Mouse (Mus musculus) lung, embryonic 15.5 days (tissue): Measurements from ENCODE around the gene Ttc28. TPM values are rescaled to one million over a fixed set of nuclear protein-coding genes. Genes with fewer than 3 reads are reported as not detected.
A peak's percentile ranks its signal among the peaks of the same experiment; 100 is the strongest.

Source experiments
- ATAC-seq: fragments of 200-750 bp; cut with Nextera tagmentation; 2 replicates; pipeline ENCODE4 v1.8.0; 2017; ENCODE audit warnings: moderate number of reproducible peaks, borderline replicate concordance; ENCODE audit not compliant: low FRiP score, low TSS enrichment; ENCODE audit errors: extremely low read depth
- H3K27ac ChIP-seq: fragments of 300-500 bp; sonication (generic); 2 replicates; pipeline ENCODE4 v1.5.1; 2015; ENCODE audit warnings: moderate library complexity, mild to moderate bottlenecking, inconsistent platforms
- H3K27me3 ChIP-seq: fragments of 300-500 bp; sonication (generic); 2 replicates; pipeline ENCODE4 v1.6.1; 2015; ENCODE audit warnings: inconsistent platforms
- H3K36me3 ChIP-seq: fragments of 300-500 bp; sonication (generic); 2 replicates; pipeline ENCODE4 v1.6.1; 2015; ENCODE audit warnings: inconsistent platforms
- H3K4me1 ChIP-seq: fragments of 300-500 bp; sonication (generic); 2 replicates; pipeline ENCODE4 v1.6.1; 2015; ENCODE audit warnings: inconsistent platforms
- H3K4me2 ChIP-seq: fragments of 300-500 bp; sonication (generic); 2 replicates; pipeline ENCODE4 v1.6.1; 2015; ENCODE audit warnings: inconsistent platforms, mild to moderate bottlenecking, moderate library complexity
- H3K4me3 ChIP-seq: fragments of 300-500 bp; sonication (generic); 2 replicates; pipeline ENCODE4 v1.5.1; 2015; ENCODE audit warnings: mild to moderate bottlenecking, inconsistent platforms
- H3K9ac ChIP-seq: fragments of 300-500 bp; sonication (generic); 2 replicates; pipeline ENCODE4 v1.6.1; 2015; ENCODE audit warnings: inconsistent platforms
- H3K9me3 ChIP-seq: fragments of 300-500 bp; sonication (generic); 2 replicates; pipeline ENCODE4 v1.6.1; 2016; ENCODE audit warnings: inconsistent platforms
- WGBS: fragments of 180-500 bp; shearing (Covaris S2); methylation state at CpG from one replicate; pipeline ENCODE4 v1.1.7; 2015; 5-methylcytosine and 5-hydroxymethylcytosine counted together
- polyA plus RNA-seq: library from polyadenylated mRNA; unstranded; fragments of >200 nt; fragmentation: Nextera tagmentation; extraction: Ambion mirVana; gene quantifications from 2 replicates; pipeline ENCODE4 v1.2.1, GENCODE M21; 2015

Ttc28 gene
- polyA plus RNA-seq, 1 experiment from 2014 or later: 9.9 TPM

DNA sequence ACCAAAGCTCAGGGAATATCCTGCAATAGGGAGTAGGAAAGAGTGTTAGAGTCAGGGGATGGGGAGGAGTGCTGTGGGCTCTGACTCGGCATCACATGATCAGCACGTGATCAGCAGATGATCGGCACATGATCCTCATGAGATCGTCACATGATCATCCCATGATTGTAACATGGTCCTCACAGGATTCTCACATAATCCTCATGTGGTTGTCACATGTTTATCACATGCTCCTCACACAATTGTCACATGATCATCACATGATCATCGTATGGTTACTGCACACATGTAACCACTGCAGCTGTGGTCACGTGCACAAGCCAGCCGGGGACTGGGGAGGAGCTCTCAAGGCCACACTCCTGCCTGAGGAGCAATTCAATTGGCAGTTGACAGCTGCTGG is 264.8 kb downstream of the Ttc28 start:
- H3K4me1 ChIP-seq: peaks cover 9% of the 10 kb centered on the region; the same call in 1 of the 2 replicates
- WGBS: 86% methylated on average over 7 of the region's 7 CpGs
- no peaks in the 10 kb centered on the region for H3K36me3 ChIP-seq
- no peak overlapping the region for H3K27ac ChIP-seq
- no peaks in the 10 kb centered on the region for H3K9me3 ChIP-seq
- no peak overlapping the region for H3K4me2 ChIP-seq
- ATAC-seq: no peak
- H3K27me3 ChIP-seq: no peaks in the 10 kb centered on the region
- no peak overlapping the region for H3K9ac ChIP-seq
- H3K4me3 ChIP-seq: no peak overlapping the region

DNA sequence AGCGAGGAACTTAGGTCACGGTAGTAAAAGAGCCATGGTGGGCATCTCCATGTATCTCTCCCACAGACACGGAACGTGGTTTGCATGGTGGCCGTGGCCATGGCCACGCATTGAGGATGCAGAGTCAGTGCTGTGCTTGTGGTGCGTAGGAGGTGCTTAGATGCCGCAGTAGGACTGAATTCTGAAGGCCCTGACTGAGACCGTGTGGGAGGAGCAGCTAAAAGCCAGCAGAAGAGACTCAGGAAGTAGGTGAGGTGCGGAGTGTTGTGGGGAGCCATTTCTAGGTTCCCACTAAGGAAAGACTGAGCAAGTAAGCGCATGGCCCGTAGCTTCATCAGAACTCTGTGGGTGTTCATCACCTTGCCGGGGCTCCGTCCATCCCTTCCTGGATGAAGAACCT is 271.0 kb downstream of the Ttc28 start:
- Histone ChIP-seq H3K4me2 (no peak overlapping the region), H3K9ac (no peak overlapping the region), H3K4me1 (peaks cover 25% of the 10 kb centered on the region), H3K27ac (no peak overlapping the region), H3K36me3 (no peaks in the 10 kb centered on the region), H3K9me3 (no peaks in the 10 kb centered on the region), H3K4me3 (no peak overlapping the region), H3K27me3 (no peaks in the 10 kb centered on the region)
- WGBS: 92% methylated on average over 14 of the region's 14 CpGs
- no peak for ATAC-seq

DNA sequence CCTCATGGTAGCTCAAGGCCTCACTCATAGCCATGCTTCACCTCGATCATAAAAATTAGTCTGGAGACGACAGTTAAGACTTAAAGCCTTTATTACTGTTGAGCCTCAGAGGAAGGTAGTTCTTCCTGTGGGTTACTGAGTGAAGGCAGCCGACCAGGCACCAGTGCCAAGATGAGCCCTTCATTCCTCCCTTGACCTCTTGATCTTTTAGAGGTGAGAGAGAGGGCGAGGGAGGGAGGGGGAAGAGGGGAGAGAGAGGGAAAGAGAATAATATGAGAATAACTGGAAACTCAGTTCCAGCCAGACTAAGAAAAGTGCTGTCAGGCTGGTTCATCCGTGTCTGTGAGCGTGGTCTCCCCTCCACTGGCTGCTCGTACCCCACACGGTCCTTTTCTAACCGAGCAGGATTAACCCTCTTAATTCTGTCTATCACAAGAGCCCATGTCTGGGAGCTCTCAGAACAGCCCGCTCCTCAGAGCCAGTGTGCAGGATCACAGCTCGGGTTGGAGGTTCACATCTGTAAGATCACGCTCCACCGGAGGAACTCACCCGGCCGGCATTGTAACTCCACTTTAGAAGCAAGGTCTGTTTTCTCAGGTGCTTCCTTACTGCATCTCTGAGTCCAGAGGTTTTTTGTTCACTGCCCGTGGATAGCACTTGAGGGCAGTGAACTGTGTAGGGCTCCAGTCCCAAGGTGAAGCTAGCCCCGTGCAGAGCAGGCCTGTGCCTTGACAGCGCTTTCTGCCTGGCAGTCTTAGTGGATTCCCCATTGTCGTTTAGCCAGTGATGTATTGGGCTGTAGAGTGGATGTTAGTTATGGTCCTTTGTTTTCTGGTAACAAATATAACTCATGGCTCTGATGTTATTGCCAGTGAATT is 272.5 kb downstream of the Ttc28 start:
- Histone ChIP-seq H3K4me2 (no peak overlapping the region), H3K4me1 (peaks cover 30% of the 10 kb centered on the region), H3K4me3 (no peak overlapping the region), H3K9me3 (no peaks in the 10 kb centered on the region), H3K36me3 (no peaks in the 10 kb centered on the region), H3K9ac (no peak overlapping the region), H3K27ac (no peak overlapping the region), H3K27me3 (no peaks in the 10 kb centered on the region)
- ATAC-seq: no peak
- 36% methylated on average over 19 of the region's 19 CpGs for WGBS

DNA sequence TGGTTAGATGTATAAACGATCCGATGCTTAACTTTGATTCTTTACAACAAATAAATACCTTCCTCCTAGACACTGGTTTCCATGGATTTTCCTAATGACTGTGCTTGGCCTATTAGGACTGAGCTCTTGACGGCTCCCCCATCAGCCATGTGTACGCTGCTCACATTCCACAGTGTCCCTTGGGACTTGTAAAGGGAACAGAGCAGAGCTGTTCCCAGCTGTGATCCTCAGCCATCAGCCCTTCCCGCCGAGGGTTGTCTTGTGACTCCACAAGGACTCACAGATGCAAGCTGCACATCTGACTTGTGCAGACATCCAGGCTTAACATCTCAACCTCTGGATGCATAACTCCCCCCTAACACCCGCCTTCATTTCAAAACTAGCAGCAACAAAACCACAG is 275.0 kb downstream of the Ttc28 start:
- Histone ChIP-seq H3K4me1 (peaks cover 37% of the 10 kb centered on the region), H3K9me3 (no peaks in the 10 kb centered on the region), H3K4me3 (no peak overlapping the region), H3K27me3 (no peaks in the 10 kb centered on the region), H3K36me3 (no peaks in the 10 kb centered on the region), H3K9ac (no peak overlapping the region), H3K4me2 (no peak overlapping the region), H3K27ac (no peak overlapping the region)
- 27% methylated on average over 7 of the region's 7 CpGs for WGBS
- no peak for ATAC-seq

DNA sequence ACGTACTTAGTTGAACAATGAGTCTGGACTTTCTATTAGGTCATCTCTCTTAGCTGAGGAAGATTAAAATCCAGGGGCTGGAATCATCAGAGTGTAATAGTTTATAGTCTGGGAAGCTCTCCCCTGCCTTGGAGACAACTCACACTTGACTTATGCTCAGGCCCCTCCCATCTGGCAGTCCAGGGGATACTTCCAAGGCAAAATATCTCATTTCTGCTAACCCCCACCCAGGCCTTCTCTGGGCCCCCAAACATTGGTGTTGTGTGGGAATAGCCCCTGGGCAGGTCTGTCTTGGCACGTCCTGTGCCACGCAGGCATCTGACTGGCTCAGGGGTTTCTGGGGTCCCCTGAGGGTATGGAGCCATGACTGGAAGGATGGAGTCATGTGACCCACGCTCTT is 275.7 kb downstream of the Ttc28 start:
- H3K36me3 ChIP-seq: no peaks in the 10 kb centered on the region
- H3K9me3 ChIP-seq: no peaks in the 10 kb centered on the region
- no peaks in the 10 kb centered on the region for H3K27me3 ChIP-seq
- ATAC-seq: no peak
- H3K4me1 ChIP-seq: peaks cover 44% of the 10 kb centered on the region
- H3K27ac ChIP-seq: no peak overlapping the region
- no peak overlapping the region for H3K4me3 ChIP-seq
- no peak overlapping the region for H3K9ac ChIP-seq
- WGBS: 77% methylated on average over 4 of the region's 4 CpGs
- H3K4me2 ChIP-seq: no peak overlapping the region

DNA sequence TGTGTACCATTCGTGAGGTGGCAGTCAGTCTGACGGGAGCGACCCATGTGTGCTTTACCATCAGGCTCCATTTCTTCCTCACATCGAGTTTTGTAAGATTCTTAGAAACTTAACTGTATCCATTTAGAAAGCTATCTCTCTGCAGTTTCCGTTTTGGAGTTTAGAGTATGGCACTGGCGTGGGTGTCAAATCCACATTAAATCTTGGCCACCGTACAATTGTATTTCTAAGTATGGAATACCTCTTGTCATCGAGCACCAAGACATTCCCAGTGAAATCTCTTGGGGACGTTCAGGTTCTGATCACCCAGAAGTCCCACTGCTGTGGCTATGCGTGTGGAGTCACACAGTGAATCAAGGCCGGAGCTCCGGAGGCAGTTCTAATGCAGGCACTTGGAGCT is 276.3 kb downstream of the Ttc28 start:
- Histone ChIP-seq H3K4me2 (no peak overlapping the region), H3K4me3 (no peak overlapping the region), H3K27me3 (no peaks in the 10 kb centered on the region), H3K27ac (no peak overlapping the region), H3K36me3 (no peaks in the 10 kb centered on the region), H3K4me1 (peaks cover 46% of the 10 kb centered on the region), H3K9me3 (no peaks in the 10 kb centered on the region), H3K9ac (no peak overlapping the region)
- WGBS: 77% methylated on average over 12 of the region's 12 CpGs
- no peak for ATAC-seq

DNA sequence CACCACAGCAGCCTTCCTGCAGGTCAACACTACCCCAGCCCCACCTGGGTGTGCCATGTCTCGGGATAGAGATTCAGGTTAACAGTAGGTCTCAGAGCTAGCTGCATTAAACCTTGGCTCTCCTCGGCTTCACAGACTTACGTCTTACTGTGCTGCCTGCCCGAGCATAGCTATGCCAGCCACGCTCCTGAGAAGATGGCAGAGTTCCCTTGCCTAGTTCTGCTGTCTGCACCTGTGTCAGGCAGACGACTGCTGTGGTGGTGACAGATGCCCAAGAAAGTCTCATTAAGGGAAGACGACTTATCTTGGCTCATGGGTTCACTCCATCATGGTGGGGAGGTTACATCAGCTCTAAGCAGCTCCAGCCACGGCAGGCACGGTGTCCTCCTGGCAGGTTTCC is 278.7 kb downstream of the Ttc28 start:
- Histone ChIP-seq H3K9ac (no peak overlapping the region), H3K4me3 (no peak overlapping the region), H3K4me1 (peaks cover 43% of the 10 kb centered on the region), H3K9me3 (no peaks in the 10 kb centered on the region), H3K27ac (no peak overlapping the region), H3K27me3 (no peaks in the 10 kb centered on the region), H3K4me2 (no peak overlapping the region), H3K36me3 (no peaks in the 10 kb centered on the region)
- ATAC-seq: no peak
- 75% methylated on average over 9 of the region's 9 CpGs for WGBS

DNA sequence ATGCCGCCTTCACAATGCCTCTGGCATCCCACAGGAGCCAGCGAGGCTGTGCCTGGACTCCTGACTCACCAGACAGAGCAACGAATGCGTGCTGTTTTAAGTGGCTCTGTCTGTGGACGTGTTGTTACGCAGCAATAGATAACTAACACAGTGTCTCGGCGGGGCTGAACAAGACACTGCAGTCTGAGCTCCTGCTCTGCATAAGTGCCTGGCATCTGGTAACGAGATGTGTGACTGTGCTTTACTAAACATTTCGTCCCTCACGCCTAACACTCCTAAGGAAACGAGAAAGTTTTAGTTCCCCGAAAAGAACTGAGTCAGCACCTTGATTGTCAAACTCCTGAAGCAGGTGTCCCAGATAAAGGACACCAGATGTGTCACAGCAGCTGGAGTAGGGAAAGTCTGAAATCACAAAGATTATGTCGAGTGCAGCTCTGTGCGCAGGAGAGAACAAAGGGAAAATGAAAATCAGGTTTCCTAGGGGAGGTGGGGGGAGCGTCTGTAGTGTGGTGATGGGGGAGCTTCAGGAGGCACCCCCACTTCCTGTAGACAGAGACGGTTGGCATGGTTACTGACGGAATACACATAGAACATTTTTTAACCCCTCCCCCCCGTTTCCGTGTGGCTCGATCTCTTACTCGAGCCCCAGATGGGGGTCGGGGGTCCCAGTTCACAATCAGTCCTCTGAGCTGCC is 280.2 kb downstream of the Ttc28 start:
- H3K4me2 ChIP-seq: peak overlapping the region; percentile 32; the same call in 1 of the 2 replicates
- no peak overlapping the region for H3K4me3 ChIP-seq
- no peaks in the 10 kb centered on the region for H3K27me3 ChIP-seq
- no peaks in the 10 kb centered on the region for H3K9me3 ChIP-seq
- ATAC-seq: no peak
- H3K36me3 ChIP-seq: no peaks in the 10 kb centered on the region
- no peak overlapping the region for H3K27ac ChIP-seq
- H3K9ac ChIP-seq: no peak overlapping the region
- 16% methylated on average over 23 of the region's 23 CpGs for WGBS
- H3K4me1 ChIP-seq: peaks cover 37% of the 10 kb centered on the region

DNA sequence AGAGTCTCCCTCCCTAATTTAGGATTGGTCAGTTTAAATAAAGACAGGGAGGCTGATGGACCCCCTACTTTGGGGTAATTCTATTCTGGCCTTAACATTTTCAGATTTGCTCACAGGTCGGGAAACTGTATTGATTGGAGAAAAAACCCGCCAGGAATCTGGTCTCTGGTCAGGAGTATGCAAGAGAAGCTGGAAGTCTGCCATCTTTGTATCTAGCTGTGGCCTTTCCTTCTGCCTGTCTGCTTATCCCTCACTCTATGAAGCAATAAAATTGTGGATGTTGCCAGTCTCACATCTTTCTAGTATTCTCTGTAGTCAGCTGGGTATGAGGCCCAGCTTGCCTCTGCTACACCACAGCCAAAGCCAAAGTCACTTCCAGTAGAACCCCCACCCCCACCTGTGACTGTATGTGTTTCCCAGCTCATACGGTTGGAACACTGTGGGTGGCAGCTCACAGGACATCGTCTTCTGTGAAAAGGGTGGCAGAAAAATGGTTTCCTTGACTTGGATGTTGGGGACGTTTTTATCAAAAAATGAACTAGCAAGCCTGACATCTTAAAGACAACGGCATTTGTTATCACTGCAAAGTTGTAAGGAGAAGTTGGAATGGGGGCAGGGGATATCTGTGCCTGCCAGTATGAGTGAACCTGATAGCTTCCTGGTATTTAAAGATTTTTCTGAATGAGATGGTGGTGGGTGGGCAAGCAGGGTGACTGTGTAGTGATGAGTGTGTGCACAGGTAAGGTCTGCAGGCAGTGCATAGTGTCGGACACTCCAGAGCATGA is 281.7 kb downstream of the Ttc28 start:
- no peak overlapping the region for H3K9ac ChIP-seq
- no peak overlapping the region for H3K27ac ChIP-seq
- H3K36me3 ChIP-seq: no peaks in the 10 kb centered on the region
- H3K27me3 ChIP-seq: no peaks in the 10 kb centered on the region
- 46% methylated on average over 7 of the region's 7 CpGs for WGBS
- H3K4me2 ChIP-seq: no peak overlapping the region
- no peak overlapping the region for H3K4me3 ChIP-seq
- no peak for ATAC-seq
- peaks cover 27% of the 10 kb centered on the region for H3K4me1 ChIP-seq
- H3K9me3 ChIP-seq: no peaks in the 10 kb centered on the region

DNA sequence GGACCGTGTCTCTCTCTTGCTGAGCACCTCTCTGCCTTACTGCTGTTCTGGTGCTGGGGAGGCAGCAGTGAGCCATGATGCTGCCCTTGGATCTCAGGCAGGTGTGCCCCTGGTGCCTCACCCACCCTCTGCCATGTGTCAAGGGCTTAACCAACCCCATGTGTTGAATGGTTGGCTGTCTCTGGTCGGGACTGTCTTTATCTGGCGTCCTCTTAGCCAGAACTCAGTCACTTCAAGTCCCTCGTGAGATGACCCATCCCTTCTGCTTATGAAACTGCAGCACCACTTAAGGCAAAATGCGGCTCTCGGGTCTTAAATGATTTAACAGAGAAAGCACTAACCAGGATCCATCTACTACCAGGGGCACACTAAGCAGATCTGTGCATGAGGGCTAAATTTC is 283.3 kb downstream of the Ttc28 start:
- H3K27me3 ChIP-seq: no peaks in the 10 kb centered on the region
- H3K4me2 ChIP-seq: no peak overlapping the region
- H3K4me1 ChIP-seq: peaks cover 27% of the 10 kb centered on the region
- H3K9ac ChIP-seq: no peak overlapping the region
- H3K9me3 ChIP-seq: no peaks in the 10 kb centered on the region
- no peaks in the 10 kb centered on the region for H3K36me3 ChIP-seq
- no peak for ATAC-seq
- H3K4me3 ChIP-seq: no peak overlapping the region
- no peak overlapping the region for H3K27ac ChIP-seq
- 61% methylated on average over 6 of the region's 6 CpGs for WGBS

DNA sequence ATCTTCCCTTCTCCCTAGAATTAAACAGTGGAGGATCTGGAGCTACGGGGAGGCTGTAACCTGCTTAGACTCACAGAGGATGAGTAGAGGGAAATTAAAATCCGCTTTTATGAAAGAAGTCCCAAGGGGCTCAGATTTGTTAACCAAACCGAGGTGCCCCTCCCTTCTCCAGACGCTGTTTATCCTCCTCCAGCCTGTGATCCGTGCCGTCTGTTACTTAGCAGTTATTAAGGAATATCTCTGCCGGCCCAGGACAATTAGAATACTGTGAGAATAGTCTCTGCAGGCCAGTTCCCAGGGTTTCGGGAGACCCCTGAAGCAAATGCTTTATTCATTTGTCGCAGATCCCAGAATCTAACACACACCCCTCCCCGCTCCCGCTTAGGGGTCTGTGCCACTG is 283.8 kb downstream of the Ttc28 start:
- no peaks in the 10 kb centered on the region for H3K36me3 ChIP-seq
- H3K9ac ChIP-seq: no peak overlapping the region
- WGBS: 66% methylated on average over 11 of the region's 11 CpGs
- H3K27me3 ChIP-seq: no peaks in the 10 kb centered on the region
- ATAC-seq: no peak
- no peak overlapping the region for H3K4me2 ChIP-seq
- H3K9me3 ChIP-seq: no peaks in the 10 kb centered on the region
- H3K27ac ChIP-seq: no peak overlapping the region
- H3K4me3 ChIP-seq: no peak overlapping the region
- peaks cover 27% of the 10 kb centered on the region for H3K4me1 ChIP-seq
